Mouse (Mus musculus) brain, embryonic 14.5 days (tissue): ENCODE data around the gene 1810062G17Rik. TPM values are rescaled to one million over a fixed set of nuclear protein-coding genes. Genes with fewer than 3 reads are reported as not detected.

Experiments used
- DNase-seq: peaks from one replicate; pipeline ENCODE4 v3.0.0-alpha.2; 2011; ENCODE audit warnings: low read depth
- CTCF ChIP-seq: fragments of 200-500 bp; IDR thresholded peaks from 2 replicates; pipeline ENCODE4 v1.5.1; 2012; ENCODE audit warnings: inconsistent platforms, mild to moderate bottlenecking, moderate library complexity, borderline replicate concordance; ENCODE audit not compliant: insufficient read depth, insufficient read length; ENCODE audit errors: extremely low read depth
- POLR2A ChIP-seq: fragments of 200-500 bp; IDR thresholded peaks from 2 replicates; pipeline ENCODE4 v1.6.1; 2012; ENCODE audit warnings: mild to moderate bottlenecking, inconsistent platforms, borderline replicate concordance; ENCODE audit not compliant: poor library complexity, insufficient read depth, insufficient read length, severe bottlenecking; ENCODE audit errors: extremely low read depth
- polyA plus RNA-seq: library from polyadenylated mRNA; depleted of rRNA; stranded (reverse); fragments of >200 nt; gene quantifications from 2 replicates; pipeline ENCODE4 v1.2.3, GENCODE M21; 2012

The 1810062G17Rik gene
- polyA plus RNA-seq, 1 experiment = 0.37 TPM

- DNase-seq = no peak
These were observed 4.7 kb downstream of the 1810062G17Rik start for GRCm38 (mm10) chr3:36480486-36480885.

DNA sequence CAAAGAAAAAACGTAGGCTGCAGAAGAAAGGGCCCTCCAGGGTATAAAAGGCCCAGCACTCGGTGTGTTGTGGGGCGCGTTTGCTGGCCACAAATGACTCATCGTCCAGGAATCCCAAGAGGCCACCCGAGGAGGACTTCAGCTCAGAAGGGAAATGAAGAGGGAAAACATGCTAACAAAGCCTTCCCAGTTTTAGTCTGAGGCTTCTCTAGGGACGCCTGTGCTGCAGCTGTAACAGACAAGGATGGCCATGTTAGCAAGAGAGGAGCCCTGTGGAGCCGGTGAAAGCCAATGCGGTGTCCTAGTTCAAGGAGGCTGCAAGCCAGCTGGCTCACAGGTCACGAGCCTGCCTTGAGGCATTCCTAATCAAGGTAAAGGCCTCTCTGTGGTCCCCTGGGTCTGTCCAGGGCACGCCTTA is 6.0 kb downstream of the 1810062G17Rik start:
- no peak for TF ChIP-seq CTCF
- TF ChIP-seq POLR2A = no peak
- peak; percentile 90 for DNase-seq

More at GRCm38 (mm10) chr3:36480486-36480885, 4.7 kb downstream of the 1810062G17Rik start:
- no peak for TF ChIP-seq POLR2A
- no peak for TF ChIP-seq CTCF

DNA sequence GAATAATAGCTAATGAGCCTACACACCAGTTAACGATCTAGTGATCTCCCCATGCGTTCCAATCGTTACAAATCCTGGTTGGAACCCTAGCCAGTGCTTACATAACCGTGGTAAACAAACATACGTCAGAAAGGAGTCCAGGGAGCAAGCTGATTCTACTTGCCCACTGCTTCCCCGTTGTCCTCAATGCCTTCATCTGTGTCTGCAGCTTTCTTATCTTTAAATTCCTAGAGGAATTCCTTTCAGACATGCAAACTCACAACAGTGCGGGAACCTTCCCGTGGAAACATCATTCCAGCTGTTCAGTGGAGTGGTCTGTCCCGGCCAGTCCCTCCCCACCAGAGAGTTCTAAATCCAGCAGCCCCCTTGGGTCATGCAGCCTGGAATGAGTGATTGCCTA is 7.2 kb downstream of the 1810062G17Rik start:
- TF ChIP-seq CTCF (no peak), POLR2A (no peak)
- no peak for DNase-seq

GRCm38 (mm10) chr3:36484292-36484691 is 8.6 kb downstream of the 1810062G17Rik start:
- TF ChIP-seq POLR2A (no peak), CTCF (no peak)

GRCm38 (mm10) chr3:36486176-36486575 is 10.4 kb downstream of the 1810062G17Rik start:
- TF ChIP-seq CTCF = no peak
- TF ChIP-seq POLR2A = no peak
- DNase-seq = no peak

More at GRCm38 (mm10) chr3:36484292-36484691, 8.6 kb downstream of the 1810062G17Rik start:
- no peak for DNase-seq

DNA sequence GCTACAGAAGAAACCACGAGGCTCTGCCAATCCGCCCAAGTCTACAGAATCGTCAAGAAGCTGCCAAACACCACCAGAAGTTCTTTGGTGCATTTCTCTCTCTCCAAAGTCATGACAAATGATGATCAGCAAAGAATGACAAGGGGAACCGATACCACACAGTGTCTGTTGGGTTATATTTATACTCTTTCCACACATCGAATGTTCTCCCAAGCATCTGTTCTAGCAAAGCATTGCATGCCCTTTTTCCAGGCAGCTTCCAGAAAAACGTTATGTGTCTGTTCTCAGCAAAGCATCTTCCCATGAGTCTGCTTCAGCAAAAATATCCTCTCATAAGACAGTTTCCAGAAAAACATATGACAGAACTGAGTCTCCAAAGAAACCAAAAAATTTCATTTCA is 11.1 kb downstream of the 1810062G17Rik start:
- TF ChIP-seq CTCF = no peak
- TF ChIP-seq POLR2A = no peak
- DNase-seq = no peak

DNA sequence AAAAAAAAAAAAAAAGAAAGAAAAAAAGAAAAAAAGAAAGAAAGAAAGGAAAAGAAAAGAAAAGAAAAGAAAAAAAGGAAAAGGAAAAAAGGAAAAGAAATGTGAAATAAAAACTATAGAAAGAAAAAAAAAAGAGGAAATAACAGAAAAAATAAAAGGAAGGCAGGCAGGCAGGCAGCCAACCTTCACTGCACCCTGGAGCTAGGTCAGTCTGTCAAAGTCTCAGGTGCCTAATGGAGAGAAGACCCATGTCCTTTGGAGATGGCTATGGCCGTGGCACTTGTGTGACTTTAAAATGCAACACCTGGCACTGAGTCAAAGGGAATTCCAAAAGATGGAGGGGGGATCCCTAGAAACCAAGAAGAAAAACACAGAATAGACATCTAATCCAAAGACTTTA is 12.6 kb downstream of the 1810062G17Rik start:
- no peak for TF ChIP-seq POLR2A
- no peak for TF ChIP-seq CTCF
- DNase-seq = no peak

DNA sequence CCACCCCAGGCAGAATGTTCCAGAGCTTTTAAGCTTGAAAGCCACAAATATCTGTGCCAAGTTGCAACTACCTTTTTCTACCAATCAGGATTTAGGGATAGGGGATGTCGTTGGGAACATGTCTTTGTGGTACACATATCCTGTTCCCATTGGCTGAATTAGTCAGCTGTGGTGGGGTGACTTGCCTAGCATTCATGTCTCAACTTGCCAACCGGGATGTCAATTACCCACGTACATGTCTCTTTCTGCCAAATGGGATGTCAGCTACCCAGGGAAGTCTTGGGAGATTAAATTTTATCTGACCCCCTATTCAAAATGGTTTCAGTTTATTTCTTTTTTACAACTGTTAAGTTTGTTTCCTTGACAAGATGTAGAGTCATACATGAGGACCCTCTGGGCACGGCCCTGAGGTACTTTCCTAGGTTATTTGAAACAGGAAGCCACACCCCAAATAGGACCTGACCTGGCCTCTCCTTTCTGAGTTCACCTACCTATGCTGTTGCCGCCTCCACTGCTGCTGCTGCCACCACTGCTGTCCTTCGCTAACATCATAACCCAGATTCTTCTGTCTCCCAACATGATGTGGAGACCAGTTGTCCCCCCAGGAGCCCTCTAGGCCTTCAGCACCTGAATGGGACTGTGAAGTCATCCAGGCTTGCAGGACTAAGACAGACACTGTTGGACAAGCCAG is 13.3 kb downstream of the 1810062G17Rik start:
- TF ChIP-seq CTCF = no peak
- TF ChIP-seq POLR2A = no peak

DNA sequence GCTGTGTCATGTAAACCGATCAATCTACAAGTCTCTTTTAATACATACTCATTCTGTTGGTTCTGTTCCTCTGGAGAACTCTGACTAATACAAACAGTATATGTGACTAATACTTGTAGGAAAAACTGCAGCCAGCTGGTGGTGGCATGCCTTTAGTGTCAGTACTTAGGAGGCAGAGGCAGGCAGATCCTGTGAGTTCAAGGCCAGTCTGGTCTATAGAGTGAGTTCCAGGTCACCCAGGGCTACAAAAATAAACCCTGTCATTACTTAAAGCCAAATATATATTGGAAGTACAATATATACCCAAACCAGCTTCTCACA is 13.8 kb downstream of the 1810062G17Rik start:
- DNase-seq = no peak
- TF ChIP-seq POLR2A = no peak
- no peak for TF ChIP-seq CTCF

More for the DNA sequence above, 13.3 kb downstream of the 1810062G17Rik start:
- no peak for DNase-seq

DNA sequence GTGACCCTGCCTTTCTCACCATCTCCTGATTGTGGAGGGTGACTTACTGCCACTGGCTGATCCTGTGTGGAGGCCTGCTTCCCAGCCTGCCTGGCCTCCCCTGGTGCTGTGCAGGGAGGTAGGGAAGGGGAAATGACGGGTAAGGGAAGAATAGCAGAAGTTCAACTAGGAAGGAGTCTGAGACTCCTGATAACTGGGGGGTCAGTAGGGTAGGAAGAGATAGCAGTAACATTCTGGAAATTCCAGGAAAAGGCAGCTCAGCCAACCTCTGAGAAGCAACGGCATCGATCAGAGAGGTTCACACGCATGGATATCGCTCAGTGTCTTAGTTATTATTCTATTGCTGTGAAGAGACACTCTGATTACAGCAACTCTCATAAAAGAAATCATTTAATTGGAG is 15.8 kb downstream of the 1810062G17Rik start:
- TF ChIP-seq POLR2A = no peak
- TF ChIP-seq CTCF = no peak
- DNase-seq = no peak

GRCm38 (mm10) chr3:36492716-36493391 is 17.1 kb downstream of the 1810062G17Rik start:
- TF ChIP-seq POLR2A (no peak), CTCF (no peak)

DNA sequence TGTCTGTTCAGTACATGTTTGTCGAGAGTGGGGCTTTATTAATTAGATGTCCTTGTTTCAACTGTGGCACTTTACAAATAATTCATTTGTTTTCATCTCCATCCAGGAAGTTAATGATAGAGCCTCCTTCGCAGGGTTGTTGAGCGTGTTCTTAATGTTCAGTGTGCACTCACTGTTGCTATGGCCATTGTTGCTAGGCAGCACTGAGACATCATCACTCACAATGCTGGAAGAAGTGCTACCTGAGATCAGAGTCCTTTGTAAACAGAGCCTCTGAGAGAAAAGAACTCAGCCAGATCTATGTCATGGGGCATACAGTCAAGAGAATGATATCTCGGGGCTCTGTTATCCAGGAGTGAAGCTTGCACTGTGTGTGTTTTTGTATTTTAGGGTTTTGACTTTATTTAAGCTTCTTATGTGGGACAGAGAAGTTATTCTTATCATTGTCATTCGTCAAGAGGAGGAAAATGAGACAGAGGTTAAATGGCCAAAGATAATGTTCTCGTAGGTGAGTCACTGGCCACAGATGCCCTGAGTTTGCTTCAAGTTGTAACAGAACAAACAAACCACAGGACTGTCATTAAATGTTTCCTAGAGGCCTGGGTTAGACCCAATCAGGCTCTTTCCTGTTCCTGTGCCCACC is 18.0 kb downstream of the 1810062G17Rik start:
- peak; percentile 59 for DNase-seq
- TF ChIP-seq POLR2A (no peak), CTCF (no peak)

More at GRCm38 (mm10) chr3:36492716-36493391, 17.1 kb downstream of the 1810062G17Rik start:
- DNase-seq = no peak

DNA sequence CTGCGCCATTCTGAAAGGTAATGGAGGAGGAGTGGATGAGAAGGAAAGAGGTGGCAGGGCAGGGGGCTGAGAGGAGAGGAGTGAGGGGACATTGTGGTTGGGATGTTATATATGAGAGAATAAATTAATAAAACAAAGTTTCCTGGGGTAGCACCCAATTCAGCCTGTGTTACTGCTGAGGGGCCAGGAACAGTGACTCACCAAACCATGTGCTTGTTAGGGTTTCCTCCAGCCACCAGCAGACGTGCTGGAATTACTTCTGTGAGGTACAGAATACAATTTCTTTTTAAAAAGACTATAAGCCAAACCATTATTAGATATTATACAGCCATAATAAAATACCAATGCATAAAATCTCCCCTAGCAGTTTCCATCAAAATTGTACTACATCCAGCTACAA is 18.9 kb downstream of the 1810062G17Rik start:
- no peak for DNase-seq
- TF ChIP-seq CTCF (no peak), POLR2A (no peak)
